Mouse (Mus musculus): ENCODE data around the gene Entpd1.

Gene Entpd1

DNA sequence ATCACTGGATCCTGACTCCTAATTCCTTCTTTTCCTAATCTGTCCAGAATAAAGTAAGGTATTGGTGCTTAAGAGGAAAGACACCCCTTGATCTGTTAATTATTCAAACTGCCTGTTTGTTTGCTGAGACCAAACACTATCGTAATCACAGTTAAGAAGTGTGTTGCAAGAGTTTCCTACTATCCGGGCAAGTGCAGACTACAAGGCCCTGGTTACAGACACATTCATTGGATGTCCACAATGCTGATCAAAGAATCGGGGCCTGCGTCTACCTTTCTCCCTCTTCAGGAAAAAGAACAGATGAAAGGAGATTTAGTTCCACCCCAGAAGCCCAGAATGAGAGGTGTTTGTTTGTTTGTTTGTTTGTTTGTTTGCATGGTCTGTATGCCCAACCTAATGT is 116.0 kb downstream of the Entpd1 start:
- ChIA-PET CTCF (interaction anchor here in 1 of 4 experiments (0.5 kb wide), 1 partner anchor 91 kb away, joined by 10 read pairs; no protein-coding TSS in a partner anchor), POLR2A (interaction anchor here in 1 of 4 experiments (0.5 kb wide), 1 partner anchor 21 kb away, joined by 4 read pairs; no protein-coding TSS in a partner anchor)

DNA sequence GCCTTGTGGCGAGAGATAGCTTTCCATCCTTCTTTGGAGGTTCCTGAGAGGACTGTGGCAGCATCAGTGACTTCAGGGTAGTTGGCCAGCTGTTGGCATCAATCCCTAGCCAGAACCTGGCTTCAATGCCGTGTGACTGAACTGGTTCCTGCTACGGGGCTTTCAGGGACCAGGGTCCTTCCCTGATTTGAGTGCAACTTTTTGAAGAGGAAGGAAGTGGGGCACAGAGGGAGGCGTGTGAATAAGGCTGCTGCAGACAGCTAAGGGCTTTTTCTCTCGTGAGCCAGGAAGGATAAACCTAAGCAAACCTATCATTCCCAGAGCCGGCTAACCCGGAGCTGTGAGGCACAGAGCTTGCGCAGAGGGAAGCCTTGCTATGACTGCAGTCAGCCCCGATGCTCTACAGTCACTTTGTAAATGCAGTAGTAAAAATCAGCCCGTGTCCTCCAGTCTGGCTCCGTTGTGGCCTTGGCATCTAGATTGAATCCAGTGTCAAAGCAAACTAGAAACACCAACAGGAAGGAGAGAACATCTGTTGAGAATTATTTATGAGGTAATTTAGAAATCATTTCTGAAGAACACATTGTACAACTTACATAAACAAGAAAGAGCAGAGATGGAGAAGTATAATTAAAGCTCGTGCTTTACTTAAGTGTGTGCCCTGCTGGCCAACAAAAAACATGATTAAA is 116.7 kb downstream of the Entpd1 start:
- ChIA-PET CTCF (interaction anchor here in 1 of 4 experiments (0.5 kb wide), 1 partner anchor 92 kb away, joined by 10 read pairs; no protein-coding TSS in a partner anchor), POLR2A (interaction anchor here in 1 of 4 experiments (0.5 kb wide), 1 partner anchor 22 kb away, joined by 4 read pairs; no protein-coding TSS in a partner anchor)

DNA sequence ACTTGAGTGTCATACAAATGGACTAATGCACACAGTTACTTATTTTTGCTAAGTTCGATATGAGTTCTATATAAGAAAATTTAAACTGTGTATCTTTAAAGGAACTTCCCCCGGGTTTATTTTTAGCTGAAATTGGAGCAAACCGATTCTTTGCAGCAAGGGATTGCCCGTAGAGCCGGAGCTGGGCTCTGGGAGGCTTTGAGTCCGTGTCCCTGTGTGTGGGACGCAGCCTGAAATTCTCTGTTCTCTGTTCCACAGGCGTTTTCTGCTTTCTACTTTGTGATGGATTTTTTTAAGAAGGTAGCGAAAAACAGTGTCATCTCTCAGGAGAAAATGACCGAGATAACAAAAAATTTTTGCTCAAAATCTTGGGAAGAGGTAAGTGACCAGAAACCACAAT is 121.2 kb downstream of the Entpd1 start:
- ChIA-PET POLR2A (no interaction called here), CTCF (interaction anchor here in 1 of 4 experiments (0.6 kb wide), 1 partner anchor 307 kb away, joined by 4 read pairs; no protein-coding TSS in a partner anchor)

DNA sequence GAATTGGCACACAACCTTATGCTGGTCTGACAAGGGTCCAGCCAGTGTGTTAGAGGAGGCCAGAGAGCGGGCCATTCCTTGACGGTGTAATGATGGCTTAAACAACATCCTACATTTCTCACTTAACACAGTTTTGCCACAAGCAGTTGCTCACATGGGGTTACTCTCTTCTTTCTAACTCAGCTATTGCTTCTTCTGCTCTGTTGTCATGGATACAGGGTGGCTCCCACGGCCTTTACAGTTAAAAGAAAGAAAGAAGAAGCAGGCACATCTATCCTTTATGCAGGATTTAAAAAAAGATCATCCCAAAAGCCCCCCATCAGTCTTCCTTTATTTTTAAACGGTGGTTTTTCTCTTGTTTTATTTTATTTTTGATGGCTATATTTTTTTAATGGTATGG is 121.7 kb downstream of the Entpd1 start:
- ChIA-PET POLR2A (no interaction called here), CTCF (interaction anchor here in 1 of 4 experiments (0.6 kb wide), 1 partner anchor 306 kb away, joined by 4 read pairs; no protein-coding TSS in a partner anchor)

DNA sequence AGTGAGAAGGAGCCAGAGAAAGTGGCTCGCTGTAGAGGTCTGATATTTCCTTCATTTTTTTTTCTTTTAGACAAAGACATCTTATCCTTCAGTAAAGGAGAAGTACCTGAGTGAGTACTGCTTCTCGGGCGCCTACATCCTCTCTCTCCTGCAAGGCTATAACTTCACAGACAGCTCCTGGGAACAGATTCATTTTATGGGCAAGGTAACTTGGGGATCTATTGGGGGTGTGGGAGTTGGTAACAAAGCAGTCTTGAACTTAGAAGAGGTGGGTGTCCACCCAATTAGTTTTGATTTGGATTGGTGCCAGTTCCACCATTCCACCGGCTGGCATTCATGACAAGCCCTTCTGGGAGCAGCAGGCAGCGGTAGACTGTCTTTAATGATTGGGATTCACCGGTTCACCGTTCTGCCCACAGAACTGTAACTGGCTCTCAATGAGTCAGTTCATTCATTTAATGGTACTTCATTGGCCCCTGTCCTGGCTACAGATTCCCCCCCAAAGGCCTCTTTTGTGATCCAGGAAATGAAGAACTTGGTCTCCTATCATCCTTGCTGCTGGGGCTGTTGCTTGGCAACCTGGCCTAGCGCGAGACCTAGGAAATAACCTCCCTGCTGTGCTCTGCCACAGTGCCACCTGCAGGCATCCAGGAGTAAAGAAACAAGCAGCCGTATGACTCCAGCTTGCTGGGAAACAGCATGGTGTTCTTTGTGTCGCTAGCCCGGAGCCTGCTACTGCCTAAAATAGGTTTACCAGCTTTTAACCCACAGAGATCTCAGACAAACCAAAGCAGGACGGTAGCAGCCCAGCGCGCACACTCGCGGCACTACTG is 124.7 kb downstream of the Entpd1 start:
- ChIA-PET POLR2A (interaction anchor here in 3 of 4 experiments (0.5 to 0.6 kb wide), 3 partner anchors 157 to 470 kb away, joined by 3 read pairs; partner anchors contain the start of gene Zfp518a (in 1 of the 3)), CTCF (interaction anchor here in 3 of 4 experiments (0.7 to 1.3 kb wide), 8 partner anchors 9 to 227 kb away, joined by 3 to 6 read pairs (median 3); partner anchors contain the start of genes Entpd1 (in 1 of the 3) and Tctn3 (in 1 of the 3))

DNA sequence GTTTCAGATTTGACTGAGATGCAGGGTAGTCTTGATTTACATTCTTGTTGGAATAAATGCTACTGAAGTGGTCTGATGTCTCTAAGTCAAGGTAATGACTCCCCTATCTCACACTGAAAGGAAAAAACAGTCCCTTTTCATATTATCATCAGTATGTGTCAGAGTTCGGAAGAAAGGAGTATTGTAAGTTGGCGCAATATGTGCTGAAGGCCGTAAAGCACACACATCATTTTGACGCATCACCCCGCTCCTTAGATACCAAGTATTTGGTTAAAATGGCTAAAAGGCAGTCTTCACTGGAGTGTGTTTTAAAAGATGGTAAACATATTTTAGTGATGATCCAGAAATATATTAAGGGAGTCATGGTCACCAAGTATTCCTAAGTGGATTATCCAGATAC is 125.4 kb downstream of the Entpd1 start:
- ChIA-PET POLR2A (no interaction called here), CTCF (interaction anchor here in 2 of 4 experiments (0.9 to 1.3 kb wide), 5 partner anchors 8 to 139 kb away, joined by 3 to 6 read pairs (median 3); partner anchors contain the start of genes Entpd1 (in 1 of the 2) and Tctn3 (in 1 of the 2))

DNA sequence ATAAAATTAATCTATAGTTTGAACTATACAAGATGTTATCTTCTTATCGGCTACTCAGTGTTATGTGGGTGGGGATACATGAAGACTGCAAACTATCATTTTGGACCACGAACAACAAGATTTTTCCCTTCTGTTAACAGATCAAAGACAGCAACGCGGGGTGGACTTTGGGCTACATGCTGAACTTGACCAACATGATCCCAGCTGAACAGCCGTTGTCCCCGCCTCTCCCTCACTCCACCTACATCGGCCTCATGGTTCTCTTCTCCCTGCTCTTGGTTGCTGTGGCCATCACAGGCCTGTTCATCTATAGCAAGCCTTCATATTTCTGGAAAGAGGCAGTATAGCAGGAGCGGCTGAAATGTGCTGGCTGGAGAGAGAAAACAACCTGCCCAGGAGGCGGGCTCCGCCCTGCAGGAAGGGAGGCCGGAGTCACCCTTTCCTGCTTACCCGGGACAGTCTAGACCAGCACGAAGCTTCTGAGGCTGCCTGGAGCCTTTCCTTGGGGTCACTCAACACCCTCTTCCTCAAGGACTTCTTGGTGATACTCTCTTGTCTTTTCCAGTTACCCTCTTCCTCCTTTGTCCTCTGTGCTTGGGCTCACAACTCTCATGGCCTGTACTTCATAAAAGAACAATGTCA is 126.6 kb downstream of the Entpd1 start:
- POLR2A ChIA-PET, result interaction anchor here in 1 of 4 experiments (1.2 kb wide), 1 partner anchor 10 kb away, joined by 3 read pairs; the partner anchor contains the start of gene Cc2d2b
- CTCF ChIA-PET, result interaction anchor here in 1 of 4 experiments (0.5 to 1.0 kb wide), 3 partner anchors 21 to 396 kb away, joined by 3 read pairs; no protein-coding TSS in a partner anchor

DNA sequence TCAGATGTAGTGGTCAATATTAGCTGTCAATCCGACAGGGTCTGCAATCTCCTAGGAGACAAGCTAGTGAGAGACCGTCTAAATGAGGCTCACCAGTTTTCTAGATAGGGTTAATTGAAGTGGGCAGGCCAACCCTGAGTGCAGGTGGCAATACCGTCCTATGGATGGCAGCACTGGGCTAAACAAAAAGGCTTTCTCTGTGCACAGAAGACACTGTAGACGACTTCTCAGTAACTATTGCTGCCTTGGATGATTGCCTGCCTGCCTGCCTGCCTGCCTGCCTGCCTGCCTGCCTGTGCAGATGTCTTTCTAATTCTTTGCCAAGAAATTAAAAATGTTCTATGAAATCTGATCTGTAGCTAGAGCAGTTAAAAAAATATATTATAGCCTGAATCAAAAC is 134.4 kb downstream of the Entpd1 start:
- ChIA-PET POLR2A (interaction anchor here in 1 of 4 experiments (0.7 kb wide), 1 partner anchor 16 kb away, joined by 5 read pairs; no protein-coding TSS in a partner anchor), CTCF (interaction anchor here (0.6 to 1.5 kb wide), 8 partner anchors 9 to 270 kb away, joined by 3 to 6 read pairs (median 4); no protein-coding TSS in a partner anchor)

DNA sequence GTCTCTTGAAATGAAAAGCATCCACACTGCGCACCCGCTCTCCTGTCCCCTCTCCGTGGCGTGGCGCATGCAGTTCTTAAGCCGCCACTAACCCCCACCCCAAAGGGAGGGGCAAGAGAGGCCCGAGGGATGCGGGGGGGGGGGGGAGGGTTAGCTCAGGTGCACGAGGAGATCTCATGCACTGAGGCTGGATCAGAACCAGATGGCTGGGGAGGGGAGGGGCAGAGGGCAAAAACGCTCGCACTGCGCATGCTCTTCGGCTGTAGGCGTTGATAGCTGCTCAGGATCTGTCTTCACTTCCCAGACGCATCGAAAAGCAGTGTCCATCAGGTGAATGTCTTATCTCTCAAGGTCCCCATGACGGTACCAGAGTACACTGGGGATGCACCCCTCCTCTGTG is 136.4 kb downstream of the Entpd1 start, which contains the start of gene Cc2d2b:
TSS of gene Cc2d2b (plus strand) at position 195 of the 400 bp plus-strand sequence.
- CTCF ChIA-PET, result interaction anchor here in 3 of 4 experiments (0.7 to 1.4 kb wide), 4 partner anchors 9 to 424 kb away, joined by 4 to 10 read pairs (median 7); no protein-coding TSS in a partner anchor
- POLR2A ChIA-PET, result interaction anchor here in 2 of 4 experiments (0.6 to 1.3 kb wide), 5 partner anchors 9 to 325 kb away, joined by 3 to 4 read pairs (median 3); no protein-coding TSS in a partner anchor

DNA sequence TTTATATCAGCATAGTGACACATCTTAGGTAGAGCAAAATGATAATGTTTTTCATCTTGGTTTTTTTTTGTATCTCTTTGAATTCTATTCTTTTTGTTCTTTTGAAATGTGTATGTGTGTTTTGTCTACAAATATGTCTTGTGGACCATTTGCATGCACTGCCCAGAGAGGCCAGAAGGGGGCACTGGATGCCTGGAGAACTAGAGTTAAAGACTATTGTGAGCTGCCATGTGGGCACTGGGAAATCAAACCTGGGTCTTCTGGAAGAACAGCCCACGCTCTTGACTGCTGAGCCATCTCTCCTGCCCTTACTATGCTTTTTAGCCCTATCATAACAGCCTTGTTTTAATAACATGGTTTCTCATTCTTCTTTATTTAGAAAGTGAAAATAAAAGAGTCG is 142.1 kb downstream of the Entpd1 start:
- POLR2A ChIA-PET, result interaction anchor here in 2 of 4 experiments (0.7 kb wide), 2 partner anchors 95 to 112 kb away, joined by 4 read pairs; no protein-coding TSS in a partner anchor
- CTCF ChIA-PET, result interaction anchor here (0.6 to 2.8 kb wide), 20 partner anchors 9 to 332 kb away, joined by 3 to 19 read pairs (median 4); no protein-coding TSS in a partner anchor

DNA sequence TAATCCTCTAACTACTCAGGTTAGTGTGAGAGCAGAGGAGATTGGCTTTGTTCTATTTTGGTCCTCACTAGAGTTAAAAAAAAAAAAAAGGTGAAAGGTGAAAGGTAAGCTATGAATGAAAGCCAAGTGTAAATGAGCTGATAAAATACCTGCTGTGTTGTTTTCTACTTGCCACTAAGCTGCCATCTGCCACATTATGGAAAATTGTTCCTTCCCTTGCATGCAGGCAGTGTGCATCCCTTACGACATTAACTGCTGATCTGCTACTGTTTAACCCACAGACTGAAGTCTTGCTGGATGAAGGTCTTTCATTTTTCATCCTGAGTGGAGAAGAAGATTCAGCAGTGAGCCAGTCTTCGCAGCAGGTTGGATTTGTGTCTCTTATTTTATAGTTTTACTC is 147.9 kb downstream of the Entpd1 start:
- POLR2A ChIA-PET, result no interaction called here
- CTCF ChIA-PET, result interaction anchor here in 2 of 4 experiments (0.6 kb wide), 3 partner anchors 16 to 1266 kb away, joined by 3 to 4 read pairs (median 3); no protein-coding TSS in a partner anchor

DNA sequence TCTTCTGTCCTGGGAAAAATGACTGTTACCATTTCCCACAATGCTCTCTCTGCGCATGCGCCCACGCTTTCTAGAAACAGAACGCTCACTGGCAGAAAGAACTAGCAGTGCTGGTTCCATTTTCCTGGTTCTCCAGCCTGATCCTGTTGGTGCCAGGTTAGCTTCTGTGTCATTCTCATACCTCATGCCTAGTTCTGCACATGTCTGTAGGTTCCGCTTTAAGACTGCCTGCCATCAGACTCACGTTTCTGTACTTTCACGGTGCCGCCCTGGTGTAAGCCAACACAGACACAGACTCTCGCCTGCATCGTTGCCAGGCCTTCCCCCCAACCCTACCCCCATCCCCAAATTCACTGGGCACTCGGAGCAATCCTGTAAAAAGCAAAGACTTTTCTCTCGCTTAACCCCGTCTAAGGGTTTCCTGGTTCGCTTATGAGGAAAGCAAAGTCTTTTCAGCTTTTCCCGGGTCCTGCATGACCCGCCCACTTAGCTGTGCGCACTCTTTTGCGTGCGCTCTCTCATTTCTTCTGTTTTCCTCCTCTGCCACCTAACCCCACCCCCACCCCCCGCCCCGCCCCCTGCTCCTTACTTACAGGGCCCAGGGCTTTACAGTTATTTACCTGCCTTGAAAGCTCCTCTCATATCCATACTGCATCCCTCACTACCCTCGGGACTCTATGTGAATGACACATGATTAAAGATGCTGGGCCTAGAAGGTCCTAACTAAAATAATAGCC is 150.0 kb downstream of the Entpd1 start:
- ChIA-PET POLR2A (interaction anchor here (0.5 to 0.7 kb wide), 6 partner anchors 48 to 674 kb away, joined by 3 to 5 read pairs (median 3); no protein-coding TSS in a partner anchor), CTCF (interaction anchor here (0.6 to 2.0 kb wide), 7 partner anchors 8 to 302 kb away, joined by 3 to 8 read pairs (median 5); no protein-coding TSS in a partner anchor)

DNA sequence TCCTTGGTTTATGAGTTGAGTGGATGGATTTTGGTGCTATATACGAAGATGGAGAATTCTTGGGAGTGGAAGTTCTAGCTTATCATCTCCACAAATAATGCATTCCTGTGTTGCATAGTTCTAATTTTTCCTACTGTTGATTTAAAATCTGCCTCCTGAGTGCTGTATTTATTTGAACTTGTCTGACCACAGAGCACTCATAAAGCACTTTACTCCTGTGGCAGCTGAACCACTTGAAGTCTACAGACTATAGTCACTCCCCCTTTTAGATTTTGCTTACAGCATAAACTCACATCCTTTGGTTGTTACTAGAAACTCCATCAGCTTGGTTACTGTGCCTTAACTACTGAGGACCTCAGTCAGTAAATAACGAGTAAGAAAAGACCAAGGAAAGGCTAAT is 155.0 kb downstream of the Entpd1 start:
- ChIA-PET CTCF (no interaction called here), POLR2A (interaction anchor here in 1 of 4 experiments (0.5 kb wide), 1 partner anchor 1022 kb away, joined by 5 read pairs; no protein-coding TSS in a partner anchor)

DNA sequence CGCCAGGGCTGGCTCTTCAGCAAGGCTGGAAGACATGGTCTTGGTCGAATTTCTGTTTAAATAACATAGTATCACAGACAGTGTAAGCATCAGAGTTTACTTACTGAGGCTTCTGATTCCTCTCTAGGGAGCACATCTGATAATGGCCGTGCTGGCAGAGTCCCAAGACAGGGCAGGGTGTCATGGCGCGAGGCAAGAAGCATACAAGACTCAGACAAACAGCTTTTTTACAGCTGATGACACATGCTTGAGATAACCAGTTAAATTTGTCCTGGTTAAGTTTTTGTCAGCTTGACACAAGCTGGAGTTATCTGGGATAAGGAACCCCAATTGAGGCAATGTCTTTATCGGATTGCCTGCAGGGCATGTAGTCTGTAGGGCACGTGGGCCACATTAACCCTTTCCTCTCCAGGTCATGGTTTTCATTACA is 157.2 kb downstream of the Entpd1 start:
- ChIA-PET CTCF (no interaction called here), POLR2A (interaction anchor here in 1 of 4 experiments (0.5 to 1.3 kb wide), 2 partner anchors 64 to 154 kb away, joined by 3 read pairs; no protein-coding TSS in a partner anchor)

DNA sequence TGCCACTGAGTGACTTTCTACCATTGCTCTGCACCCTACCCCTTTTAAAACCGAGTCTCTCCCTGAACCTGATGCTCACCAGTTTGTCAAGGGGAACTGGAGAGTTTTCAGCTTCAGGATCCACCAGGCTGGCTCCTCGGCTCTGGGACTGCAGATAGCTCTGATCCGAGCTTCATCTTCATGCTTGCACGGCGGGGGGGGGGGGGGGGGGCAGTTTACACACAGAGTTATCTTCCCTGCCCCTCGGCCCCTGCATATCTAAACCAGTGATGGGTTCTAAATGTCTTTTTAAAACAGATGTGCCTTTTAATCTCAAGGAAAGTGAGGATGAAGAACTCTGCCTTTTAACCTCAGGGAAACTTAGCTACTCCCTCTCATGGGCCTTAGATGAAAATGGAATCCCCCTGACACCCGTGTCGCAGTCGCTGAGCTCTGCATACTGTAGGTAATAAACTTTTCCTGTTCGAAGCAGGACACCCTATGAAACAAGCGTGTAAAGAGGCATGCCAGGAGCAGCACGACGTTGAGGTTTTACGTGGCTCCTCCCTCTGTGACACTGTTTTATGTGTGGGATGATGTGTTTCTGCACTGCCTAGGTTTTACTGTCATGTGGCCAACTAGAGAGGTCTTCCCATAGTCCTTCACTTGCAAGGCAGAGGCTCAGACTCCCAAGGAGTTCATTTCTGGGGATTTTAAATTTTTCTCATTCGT is 176.0 kb downstream of the Entpd1 start:
- ChIA-PET POLR2A (interaction anchor here in 1 of 4 experiments (0.6 to 0.9 kb wide), 3 partner anchors 40 to 485 kb away, joined by 3 read pairs; no protein-coding TSS in a partner anchor), CTCF (interaction anchor here in 1 of 4 experiments (0.6 kb wide), 1 partner anchor 1906 kb away, joined by 3 read pairs; no protein-coding TSS in a partner anchor)

DNA sequence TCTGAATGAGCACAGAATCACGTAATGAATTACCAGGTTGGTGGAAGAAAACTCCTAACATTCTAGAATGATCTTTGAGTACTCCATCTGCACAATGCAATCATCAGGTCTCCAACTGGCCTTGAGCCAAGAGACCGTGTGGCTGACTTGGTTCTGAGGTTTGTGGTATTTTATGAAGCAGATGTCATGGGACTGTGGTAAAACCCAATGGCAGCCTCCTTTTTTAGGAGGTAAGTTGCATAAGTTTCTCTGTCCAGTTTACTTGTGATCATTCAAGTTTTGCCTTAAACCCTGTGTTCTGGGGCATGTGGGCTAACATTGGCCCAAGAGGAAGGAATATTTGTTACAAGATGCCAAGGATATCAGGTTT is 176.5 kb downstream of the Entpd1 start:
- ChIA-PET CTCF (no interaction called here), POLR2A (no interaction called here)
